Mouse (Mus musculus) heart, postnatal 4 days (tissue): ENCODE results near the gene Lamb3. TPM values are rescaled to one million over a fixed set of nuclear protein-coding genes. Genes with fewer than 3 reads are reported as not detected.
"Not testable (repeated sequence)": the region's sequence is repeated elsewhere in the genome, so short reads cannot be mapped to it uniquely, and the experiment has no call there.

Experiments used
- DNase-seq: peaks from one replicate; pipeline ENCODE4 v3.0.0; 2021
- total RNA-seq, 2 experiments: library from RNA; stranded (reverse); gene quantifications; 2 replicates each; pipeline ENCODE4 v1.2.3; 2021

The Lamb3 gene
- total RNA-seq, 2 experiments from 2014 or later = 8.3 to 9.7 TPM

DNA sequence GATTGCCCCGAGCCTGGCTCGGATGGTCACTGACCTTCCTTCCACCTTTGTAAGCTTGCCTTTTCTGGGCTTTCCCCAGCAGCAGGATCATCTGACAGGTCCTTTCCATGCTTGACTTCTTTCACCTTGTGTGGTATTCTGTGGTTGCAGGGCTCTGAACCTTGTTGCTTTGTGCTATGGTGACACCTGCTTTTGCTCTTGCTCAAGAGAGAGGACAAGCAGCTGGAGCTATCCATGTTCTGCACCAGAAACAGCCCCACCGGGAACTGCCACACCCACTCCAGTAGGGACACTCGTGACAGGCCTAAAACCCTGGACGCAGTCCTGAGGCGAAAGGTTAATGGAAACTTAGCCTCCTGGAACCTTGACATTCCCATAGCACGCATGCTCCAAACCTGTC is 43.9 kb downstream of the Lamb3 start:
- DNase-seq = no peak

DNA sequence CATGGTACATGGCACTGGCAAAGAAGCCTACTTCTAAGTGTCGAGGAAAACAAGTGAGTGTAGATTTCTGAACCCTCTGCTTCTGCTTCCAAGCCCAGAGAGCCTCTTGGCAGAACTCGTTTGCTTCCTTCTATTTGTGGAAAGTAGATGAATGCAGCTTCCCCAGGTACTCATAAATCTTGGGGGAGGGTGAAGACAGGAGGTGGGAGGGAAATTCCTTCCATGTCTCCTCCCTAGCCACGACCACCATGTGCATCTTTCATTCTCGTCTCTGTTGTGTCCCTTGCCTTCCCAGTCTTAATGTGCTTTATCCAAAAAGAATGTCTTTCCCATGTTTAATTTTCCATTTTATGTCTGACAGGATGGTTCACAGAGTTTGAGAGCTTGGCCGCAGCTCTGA is 45.1 kb downstream of the Lamb3 start:
- DNase-seq = no peak

DNA sequence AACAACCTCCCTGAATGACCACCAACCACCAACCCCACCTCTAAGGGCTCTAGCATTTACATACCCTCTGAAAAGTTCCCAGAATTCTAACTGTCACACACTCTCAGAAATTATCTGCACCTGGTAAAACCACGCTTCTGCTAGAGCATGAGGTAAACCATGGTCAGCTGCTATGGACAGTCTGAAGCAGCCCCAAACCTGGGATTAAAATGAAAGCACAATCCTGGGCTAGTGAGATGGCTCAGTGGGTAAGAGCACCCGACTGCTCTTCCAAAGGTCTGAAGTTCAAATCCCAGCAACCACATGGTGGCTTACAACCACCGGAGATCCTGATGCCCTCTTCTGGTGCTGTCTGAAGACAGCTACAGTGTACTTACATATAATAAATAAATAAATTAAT is 46.4 kb downstream of the Lamb3 start:
- not testable (repeated sequence) for DNase-seq

DNA sequence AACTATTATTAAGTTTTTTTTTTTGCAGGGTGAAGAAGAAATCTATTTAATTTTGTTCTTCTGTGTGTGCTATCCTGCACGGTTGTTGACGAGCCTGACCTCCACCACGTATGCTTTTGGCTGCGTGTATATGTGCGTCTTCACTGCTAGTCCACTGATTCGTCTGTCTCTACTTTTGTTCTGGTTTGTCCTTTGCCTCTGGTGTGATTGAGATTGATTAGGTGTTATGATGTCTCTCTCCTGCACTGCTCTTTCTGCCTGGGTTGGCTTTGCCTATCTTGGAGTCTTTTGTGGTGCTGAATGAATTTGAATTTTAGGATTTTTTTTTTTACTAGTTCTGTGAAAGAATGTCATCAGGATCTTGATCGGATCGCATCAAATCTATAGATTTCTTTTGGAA is 47.5 kb downstream of the Lamb3 start:
- no peak for DNase-seq

DNA sequence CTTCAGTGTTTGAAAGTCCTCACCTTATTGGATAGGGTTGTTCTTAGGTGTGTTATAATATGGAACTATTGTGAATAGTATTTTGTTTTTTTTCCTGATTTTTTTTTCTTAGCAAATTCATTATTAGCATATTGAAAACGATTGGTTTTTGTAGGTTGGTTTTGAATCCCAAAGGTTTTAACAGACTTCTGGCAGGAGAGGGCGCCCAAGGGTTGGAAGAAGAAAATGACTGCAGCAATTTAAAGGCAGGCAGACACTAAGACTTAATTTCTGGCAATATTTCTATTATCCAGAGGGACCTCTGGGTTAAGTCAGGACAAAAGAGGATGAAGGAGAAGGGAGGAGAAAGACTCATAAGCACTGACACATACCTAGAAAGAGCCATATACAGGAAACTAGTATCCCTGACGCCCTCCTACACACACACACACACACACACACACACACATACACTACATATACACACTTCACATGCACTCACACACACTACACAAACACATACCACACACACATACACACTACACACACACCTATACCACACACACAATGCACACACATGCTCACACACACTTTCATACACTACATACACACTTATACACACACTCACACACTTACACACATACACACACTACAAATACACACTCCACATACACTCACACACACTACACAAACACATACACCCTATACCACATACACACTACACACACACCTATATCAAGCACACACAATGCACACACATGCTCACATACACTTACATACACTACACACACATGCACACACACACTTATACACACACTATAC is 48.2 kb downstream of the Lamb3 start:
- peak; percentile 86 for DNase-seq

DNA sequence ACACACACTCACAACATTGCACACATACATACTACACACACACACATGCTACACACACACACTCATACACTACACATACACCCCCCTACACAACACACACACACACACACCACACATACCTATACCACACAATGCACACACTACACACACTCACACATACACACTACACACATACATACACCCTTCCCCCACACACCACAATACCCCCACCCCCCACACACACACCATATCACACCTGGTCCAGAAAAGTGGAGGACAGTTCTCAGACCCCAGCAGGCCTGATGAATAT is 48.7 kb downstream of the Lamb3 start:
- no peak for DNase-seq

DNA sequence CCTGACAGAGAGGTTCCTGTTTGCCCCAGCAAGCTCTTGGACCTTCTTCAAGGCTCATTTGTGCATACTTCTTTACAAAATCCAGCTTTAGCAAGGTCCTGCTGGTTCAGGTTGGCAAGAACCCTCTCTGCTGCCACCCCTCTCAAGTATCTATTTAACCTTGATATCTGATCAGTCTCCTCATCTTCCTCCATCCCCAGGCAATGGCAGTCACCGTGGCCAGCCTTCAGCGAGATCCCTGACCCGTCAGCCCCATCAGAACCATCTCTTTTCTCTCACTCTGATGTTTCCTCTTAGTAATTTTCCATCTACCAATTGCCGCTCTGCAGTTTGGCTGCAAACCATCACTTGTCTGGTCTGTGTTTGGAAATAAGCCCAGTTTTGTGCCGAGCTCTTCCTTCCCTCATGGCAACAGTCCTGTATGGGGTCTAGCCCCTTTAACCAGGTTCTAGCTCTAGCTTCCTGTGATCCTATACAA is 49.2 kb downstream of the Lamb3 start:
- no peak for DNase-seq

DNA sequence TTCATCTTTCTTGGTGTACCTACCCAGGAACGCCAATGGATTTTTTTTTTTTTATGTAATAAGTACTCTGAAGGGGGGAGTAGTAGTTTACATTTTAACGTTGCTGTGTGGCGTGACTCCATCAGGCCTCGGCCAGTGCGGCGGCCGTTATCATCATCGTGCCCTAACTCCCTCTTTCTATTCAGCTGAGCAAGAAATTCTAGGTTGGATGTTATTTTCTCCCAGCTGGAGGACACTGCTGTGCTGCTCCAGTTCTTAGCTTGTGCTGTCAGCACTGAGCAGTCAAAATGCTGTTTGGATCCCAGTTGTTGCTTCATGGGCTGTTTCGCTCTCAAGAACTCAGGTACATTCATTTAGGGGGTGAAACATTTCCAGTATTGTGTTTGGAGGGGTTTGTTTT is 52.1 kb downstream of the Lamb3 start:
- no peak for DNase-seq

DNA sequence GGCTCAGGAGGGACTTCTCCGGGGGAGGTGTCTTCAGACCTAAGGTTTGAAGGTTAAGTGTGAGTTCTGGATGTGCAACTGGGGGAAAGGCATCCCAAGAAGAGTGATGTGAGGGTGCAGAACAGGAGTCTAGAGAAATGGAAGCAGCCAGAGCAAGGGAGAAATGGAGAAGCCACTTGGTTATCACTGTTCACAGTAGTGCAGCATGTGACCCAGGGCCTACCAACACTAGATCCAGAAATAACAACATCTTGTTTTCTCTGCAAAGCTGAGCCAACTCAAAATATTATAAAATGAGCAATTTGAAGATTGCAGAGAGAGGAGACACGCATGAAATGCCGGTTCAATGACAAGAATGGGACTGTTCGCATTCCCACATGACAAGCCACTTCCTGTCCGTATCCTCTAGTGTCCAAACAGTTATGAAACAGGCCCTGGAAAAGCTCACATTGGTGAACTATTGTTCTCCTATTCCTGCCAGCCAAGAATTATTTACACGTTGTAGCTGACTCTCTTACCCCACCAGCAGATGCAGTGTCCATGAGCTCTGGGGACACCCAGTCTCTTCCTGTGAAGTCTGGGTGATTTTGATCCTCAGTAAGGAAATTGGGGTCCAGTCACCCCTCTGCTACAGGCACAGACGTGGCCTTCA is 54.5 kb downstream of the Lamb3 start:
- peak; percentile 17 for DNase-seq

DNA sequence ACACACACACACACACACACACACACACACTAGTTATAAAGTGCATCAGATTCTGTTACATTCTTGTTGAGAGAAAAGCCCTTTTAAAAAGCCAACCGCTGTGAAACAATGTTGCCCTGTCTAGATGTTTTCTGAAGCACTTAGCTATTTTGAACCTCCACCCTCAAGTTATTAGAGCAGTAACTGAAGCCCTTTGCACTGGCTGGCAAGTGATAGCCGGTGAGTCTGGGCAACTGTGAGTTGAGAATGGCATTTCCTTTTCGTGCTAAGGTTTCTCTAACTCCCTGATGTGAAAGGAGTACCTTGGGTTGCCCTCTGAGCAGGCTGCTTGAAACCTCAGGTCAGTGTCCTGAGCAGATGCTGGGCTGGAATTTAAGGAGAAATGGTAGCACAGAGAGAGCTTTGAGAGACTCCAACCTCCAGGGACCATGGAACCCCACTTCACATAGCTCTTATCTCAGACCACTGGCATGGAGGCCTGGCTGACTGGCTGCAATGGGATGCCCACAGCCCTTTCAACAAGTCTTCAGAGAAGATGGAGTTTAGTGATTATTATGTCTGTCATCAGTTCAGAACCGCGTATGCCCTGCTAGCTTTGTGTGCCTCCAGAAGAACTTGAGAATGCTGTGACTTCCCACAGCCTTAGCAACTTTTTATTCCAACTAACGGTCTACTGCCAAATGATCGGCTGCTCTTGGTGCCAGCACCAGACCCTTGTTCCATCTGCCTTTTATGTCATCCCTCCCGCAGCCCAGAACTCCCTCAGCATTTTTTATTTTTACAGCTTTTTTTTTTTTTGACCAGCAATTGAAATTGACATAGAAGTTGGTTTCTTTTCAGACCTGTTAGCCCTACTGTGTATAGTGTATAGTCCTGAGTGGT is 55.8 kb downstream of the Lamb3 start:
- DNase-seq = no peak

DNA sequence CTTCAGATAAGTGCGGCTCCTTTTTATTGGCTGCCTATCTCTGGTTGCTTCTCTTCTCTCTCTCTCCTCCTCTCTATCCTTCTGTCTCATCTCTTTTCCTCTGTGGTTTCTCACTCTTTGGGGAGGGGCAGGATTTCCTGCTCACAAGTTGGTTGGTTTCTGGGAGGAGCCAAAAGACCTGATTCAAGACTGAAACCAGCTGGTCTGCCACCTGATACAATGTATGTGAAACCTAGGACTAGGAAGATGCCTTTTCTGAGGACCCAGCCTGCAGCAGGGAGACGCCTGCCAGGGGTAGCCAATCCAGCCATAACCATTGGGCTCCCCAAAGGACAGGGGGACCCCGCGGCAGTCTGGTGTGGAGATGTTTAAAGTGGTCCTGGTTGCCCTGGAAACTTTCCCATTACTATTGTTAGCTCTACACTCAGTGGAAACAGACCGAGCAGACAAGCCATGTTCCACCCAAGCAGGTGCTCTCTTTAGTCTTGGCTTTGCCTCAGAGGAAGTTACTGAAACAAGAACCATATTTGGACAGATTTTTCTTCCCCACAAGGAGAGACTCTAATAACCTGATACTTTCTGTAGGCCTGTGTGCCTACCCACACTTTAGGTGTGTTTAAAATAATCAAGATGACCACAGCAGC is 56.6 kb downstream of the Lamb3 start, which contains the start of gene Hsd11b1:
Hsd11b1 (minus strand) TSS at position 121 of the 644 bp plus-strand sequence.
- no peak for DNase-seq

DNA sequence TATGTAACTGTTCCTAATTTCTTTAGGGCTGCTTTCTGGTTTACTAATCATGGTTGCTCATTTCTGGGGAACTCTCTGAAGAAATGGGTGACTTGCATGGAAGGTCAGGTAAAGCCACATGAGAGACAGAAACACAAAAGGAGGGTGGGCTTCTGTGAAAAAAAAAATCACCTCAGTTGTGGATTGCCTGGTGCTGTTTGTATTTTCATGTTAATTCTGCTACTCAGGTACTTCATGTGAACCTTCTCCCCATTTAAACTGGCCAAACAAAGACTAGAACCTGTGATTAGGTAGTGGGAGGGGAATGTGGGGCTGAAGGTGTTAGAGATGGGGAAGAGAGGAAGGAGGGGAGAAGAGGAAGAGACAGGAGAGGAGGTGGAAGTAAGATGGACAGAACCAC is 58.2 kb downstream of the Lamb3 start:
- no peak for DNase-seq

DNA sequence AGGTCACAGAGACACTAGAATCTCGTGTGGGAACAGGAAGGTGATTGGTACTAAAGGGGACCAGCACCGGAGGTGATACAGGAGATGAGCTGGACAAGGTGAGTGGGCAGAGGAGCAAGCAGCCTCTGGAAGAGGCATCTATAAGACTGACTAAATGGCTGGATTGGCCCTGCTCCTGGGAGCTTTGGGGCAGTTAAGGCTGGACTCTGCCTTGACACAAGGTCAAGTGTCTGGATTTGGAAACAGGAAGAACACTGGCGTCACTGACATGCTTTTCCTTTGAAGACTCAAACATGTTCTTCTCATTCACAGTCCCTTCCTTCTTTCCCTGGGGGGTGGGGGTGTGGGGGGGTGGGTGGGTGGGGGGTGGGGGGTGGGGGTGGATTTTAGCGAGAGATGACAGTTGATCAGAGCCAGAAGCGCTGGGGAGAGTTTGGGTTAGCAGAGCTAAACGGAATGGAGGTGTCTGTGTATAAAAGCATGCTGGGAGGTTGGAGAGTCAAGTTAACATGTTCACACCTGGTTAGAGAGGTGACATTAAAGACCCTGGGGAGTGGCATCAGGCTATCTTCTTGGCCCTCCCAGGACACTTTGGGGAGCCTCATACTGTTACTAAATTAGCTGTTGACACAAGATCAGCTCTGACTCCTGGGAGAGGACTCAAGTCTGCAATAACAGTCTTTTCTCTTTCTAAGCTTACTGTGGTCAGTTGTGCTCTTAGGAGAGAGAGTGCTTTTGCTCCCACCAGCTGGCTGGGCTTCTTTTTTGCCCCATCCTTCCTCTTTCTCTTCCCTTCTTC is 63.7 kb downstream of the Lamb3 start:
- DNase-seq = no peak

DNA sequence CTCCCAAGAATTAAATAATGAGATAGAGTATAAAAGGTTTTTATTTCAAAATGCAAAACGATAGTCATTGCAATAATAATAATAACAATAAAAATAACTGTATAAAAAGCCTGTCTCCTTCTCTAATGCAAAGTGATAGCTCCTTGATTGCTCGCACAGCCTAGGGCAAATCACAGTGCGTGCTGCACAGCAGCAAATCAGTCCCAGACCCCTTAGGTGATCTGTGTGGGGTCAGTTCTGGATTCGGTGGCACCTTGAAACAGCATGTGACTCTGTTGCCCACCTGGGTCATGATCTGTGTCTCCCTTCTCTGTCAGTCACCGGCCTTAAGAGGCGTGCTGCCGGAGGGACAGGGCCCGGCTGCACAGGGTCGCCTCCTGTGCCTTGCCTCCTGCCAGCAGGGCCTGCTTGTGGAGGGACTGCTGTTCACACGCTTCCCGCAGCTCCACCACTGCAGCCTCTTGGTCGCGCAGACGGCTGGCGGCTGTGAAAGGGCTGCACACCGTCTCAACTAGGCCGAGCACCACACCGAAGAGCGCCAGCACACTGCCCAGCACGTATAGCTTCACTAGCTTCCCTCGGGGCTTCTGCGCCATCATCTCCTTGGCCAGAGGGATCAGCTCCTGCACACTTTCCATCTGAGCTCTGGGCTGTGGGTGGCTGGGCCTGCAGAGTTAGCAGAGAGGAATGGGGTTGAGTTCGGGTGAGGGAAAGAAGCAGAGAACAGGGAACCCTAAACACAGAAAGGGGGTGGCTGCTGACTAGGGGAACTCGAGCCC is 64.8 kb downstream of the Lamb3 start:
- DNase-seq = peak; percentile 47

DNA sequence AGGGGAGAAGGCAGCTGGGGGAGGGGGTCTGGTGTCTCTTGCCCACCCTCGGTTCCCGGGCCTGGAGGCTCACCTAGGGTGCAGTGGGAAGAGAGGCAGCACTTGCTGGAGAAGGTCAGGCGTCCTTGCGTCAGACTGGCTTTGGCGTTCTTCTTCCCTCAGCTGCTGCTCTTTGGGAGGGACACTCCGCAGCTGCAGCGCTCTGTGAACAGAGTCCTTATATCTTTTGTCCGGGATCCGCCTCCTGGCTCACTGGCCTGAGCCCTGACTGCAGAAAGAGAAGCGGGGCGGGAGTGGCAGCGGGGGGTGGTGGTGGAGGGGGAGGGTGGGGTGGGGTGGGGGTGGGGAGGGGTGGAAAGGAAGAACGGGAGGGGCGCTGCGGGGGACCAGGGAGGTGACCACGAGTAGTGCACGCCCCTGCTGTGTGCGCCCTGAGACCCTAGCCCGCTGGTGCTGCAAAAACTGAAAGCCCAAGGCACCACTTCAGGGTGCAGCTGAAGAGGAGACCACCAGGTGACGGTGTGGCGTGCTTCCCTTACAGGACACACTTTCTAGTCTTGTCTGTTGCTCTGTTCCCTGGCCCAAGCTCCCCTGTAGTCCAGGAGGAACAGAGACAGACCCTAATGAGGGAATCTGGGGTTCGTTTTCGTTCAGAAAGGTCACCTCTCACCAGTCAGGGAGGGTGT is 65.6 kb downstream of the Lamb3 start, which contains the start of gene G0s2:
G0s2 (minus strand) TSS at position 302 of the 686 bp plus-strand sequence.
- DNase-seq = peak; percentile 86

DNA sequence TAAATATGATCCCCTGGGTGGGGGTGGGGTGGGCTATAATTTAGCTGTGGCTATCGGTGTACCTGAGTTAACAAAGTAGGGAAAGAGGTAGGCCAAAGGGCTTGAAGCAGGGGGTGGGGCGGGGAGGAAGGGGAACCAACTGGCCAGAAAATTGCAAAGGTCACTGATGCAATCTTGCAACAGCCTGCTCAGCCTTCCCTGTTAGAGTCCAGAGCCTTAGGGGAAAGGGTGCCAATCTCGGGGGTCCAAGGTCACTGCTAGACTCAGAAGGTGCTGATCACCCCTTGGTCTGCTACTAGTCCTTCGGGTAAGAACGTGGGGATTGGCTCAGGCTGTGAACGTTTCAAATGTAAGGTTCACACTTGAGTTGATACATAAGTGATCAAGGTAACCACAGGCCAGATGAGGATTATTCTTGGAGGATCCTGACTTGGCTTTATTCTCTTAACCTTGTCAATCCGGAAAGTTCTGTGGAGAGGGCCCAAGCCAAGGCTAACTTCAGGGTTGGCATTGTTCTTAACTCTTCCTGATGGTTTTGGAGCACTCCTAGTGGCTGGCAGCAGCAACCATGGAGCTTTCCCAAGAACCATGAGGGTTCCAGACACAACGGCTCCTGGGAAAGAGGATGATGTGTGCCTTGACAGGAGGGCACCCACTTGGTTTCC is 67.0 kb downstream of the Lamb3 start:
- no peak for DNase-seq

DNA sequence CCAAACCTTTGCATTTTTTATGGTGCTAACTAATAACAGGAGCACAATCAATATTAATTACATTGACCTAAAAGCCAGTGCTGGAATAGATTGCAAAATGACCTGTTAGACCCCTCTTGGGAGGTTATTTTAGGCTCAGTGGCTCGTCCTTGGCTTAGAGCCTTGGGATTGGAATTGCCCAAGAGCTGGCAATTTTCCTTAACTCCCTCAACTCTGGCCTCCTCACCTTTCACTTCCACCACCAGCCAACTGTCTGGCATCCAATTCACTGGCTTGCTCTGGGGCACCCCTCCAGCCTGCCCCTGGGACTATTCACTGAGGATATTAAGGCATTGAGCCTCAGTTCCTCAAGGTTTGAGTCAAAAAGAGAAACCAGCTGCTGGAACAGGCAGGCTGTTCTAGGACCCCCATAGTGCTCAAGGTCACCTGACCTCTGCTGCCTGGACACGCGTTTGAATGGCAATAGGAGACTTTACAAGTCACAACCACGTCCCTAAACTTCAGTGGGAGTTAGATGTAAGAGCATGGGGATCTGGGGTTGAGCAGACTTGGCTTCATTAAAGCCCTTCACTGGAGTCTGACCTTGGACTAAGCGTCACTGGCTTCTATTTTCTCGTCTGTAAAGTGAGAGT is 71.0 kb downstream of the Lamb3 start:
- no peak for DNase-seq

DNA sequence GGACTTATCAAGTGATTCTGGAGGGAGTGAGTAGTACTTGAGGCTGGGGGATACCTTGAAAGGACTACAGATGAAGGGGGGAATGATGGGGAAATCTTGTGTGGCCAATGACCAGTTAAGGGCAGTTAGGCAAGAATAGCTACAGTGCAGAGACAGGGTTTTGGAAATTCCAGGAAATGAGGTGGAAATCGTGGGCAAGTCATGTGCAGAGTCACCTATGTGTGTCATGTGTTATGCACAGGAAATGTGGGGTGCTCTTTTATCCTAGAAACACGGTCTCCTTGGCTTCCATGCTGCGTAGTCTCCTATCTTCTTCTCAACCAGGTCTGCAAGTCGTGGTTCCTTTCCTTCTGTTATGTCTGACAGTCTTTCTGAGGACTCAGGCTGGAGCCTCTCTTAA is 72.0 kb downstream of the Lamb3 start:
- no peak for DNase-seq

DNA sequence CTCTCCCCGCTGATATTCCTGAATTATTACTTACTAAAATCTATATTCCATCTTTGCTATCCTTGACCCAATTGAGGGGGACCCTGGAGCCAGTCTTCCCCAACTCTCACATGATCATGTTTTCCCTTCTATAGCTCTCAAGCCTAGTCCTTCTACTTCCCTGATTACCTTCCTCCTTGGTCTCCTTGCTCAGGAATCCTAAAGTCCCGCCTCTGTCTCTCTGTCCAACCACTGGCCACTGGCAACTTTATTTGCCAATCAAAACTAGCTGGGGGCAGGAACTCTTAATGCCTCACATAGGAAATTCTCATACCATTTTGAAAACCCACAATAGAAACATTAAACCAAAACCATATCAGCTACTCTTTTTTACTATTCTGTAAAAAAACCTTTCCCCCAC is 73.8 kb downstream of the Lamb3 start:
- no peak for DNase-seq
